Comparison of ENCODE assay signal across 11 mouse cellular contexts in the genomic region with DNA sequence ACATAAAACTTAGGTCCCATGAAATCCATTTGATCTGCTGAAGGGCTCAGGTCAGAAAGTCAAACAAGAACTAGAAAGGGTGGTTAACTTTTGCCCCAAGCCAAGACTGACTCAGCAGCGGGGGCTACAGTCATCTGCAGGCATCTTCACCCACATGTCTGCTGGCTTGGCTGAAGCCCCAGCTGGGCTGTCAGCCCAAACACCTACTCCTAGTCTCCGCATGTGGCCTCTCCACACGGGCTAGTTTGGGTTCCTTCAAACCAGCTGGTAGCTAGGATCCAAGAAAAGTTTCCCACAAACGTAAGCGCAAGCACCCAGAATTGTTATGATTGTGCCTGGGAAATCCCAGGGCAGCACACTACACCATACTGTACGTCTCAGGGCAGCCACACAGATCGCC. TPM values are rescaled to one million over a fixed set of nuclear protein-coding genes. Genes with fewer than 3 reads are reported as not detected.
DNase-seq lines count a peak whose midpoint lies in the region; ATAC-seq lines count a peak whose summit lies in the region.
"Had no signal": no experiment of that assay in that cellular context is flagged by ENCODE, and none has a peak within 500 bp of the region (broad histone marks: within the 10 kb centered on the region; RNA-seq: fewer than 3 reads in every experiment).

No protein-coding gene starts in this region.

- no peak overlapping the region for H3K4me2 ChIP-seq in heart, embryonic 11.5 days
- no peak overlapping the region for H3K4me2 ChIP-seq in hindbrain, embryonic 14.5 days (replicated peaks)
- H3K4me2 ChIP-seq: liver, embryonic 15.5 days had no signal

- H3K9me3 ChIP-seq in heart, embryonic 11.5 days (replicated peaks; ENCODE audit: control insufficient read depth, low read length) = no peaks in the 10 kb centered on the region
- no peaks in the 10 kb centered on the region for H3K9me3 ChIP-seq in forebrain, embryonic 10.5 days
- H3K9me3 ChIP-seq in hindbrain, embryonic 14.5 days (ENCODE audit: control insufficient read depth, low read length) = no peaks in the 10 kb centered on the region
- H3K9me3 ChIP-seq: liver, embryonic 15.5 days had no signal

- 84% methylated on average over 7 of the region's 7 CpGs for WGBS in heart, embryonic 11.5 days (ENCODE audit: insufficient replicate concordance)
- 94% methylated on average over 7 of the region's 7 CpGs for WGBS in forebrain, embryonic 10.5 days
- WGBS in hindbrain, embryonic 14.5 days = 90% methylated on average over 7 of the region's 7 CpGs

- H3K27me3 ChIP-seq in heart, embryonic 11.5 days (ENCODE audit: control insufficient read depth, insufficient read depth, low read length) = no peaks in the 10 kb centered on the region
- no peaks in the 10 kb centered on the region for H3K27me3 ChIP-seq in forebrain, embryonic 10.5 days (ENCODE audit: poor library complexity, severe bottlenecking)
- H3K27me3 ChIP-seq in hindbrain, embryonic 14.5 days (ENCODE audit: control insufficient read depth, insufficient read depth, low read length) = no peaks in the 10 kb centered on the region
- H3K27me3 ChIP-seq: liver, embryonic 15.5 days had no signal

- H3K4me3 ChIP-seq in heart, embryonic 11.5 days (ENCODE audit: low read depth, low read length) = no peak overlapping the region
- no peak overlapping the region for H3K4me3 ChIP-seq in forebrain, embryonic 10.5 days
- H3K4me3 ChIP-seq in hindbrain, embryonic 14.5 days (replicated peaks; ENCODE audit: low read length) = no peak overlapping the region
- H3K4me3 ChIP-seq: liver, embryonic 15.5 days had no signal

- H3K36me3 ChIP-seq in heart, embryonic 11.5 days (ENCODE audit: control insufficient read depth, insufficient read depth, low read length) = no peaks in the 10 kb centered on the region
- H3K36me3 ChIP-seq in forebrain, embryonic 10.5 days (replicated peaks) = no peaks in the 10 kb centered on the region
- no peaks in the 10 kb centered on the region for H3K36me3 ChIP-seq in hindbrain, embryonic 14.5 days (replicated peaks; ENCODE audit: control insufficient read depth, insufficient read depth)
- H3K36me3 ChIP-seq: liver, embryonic 15.5 days had no signal

- intact Hi-C loops in left cerebral cortex, postnatal 4 days (cut with DNase I) = no loop called here

- no peak overlapping the region for H3K9ac ChIP-seq in heart, embryonic 11.5 days (ENCODE audit: low read depth, low read length)
- no peak overlapping the region for H3K9ac ChIP-seq in hindbrain, embryonic 14.5 days
- H3K9ac ChIP-seq: liver, embryonic 15.5 days had no signal

- no peak overlapping the region for H3K27ac ChIP-seq in heart, embryonic 11.5 days (ENCODE audit: low read depth, low read length)
- no peak overlapping the region for H3K27ac ChIP-seq in forebrain, embryonic 10.5 days
- H3K27ac ChIP-seq in hindbrain, embryonic 14.5 days = no peak overlapping the region

- no peak for ATAC-seq in heart, embryonic 11.5 days (replicated peaks; ENCODE audit: insufficient number of reproducible peaks, low FRiP score, low TSS enrichment)
- ATAC-seq in hindbrain, embryonic 14.5 days (ENCODE audit: low FRiP score) = no peak
- ATAC-seq: intestine, embryonic 16.5 days had no signal

- no peaks in the 10 kb centered on the region; the same call in none of the 2 replicates for H3K4me1 ChIP-seq in heart, embryonic 11.5 days (ENCODE audit: control insufficient read depth, insufficient read depth, low read length)
- no peaks in the 10 kb centered on the region for H3K4me1 ChIP-seq in forebrain, embryonic 10.5 days
- no peaks in the 10 kb centered on the region for H3K4me1 ChIP-seq in hindbrain, embryonic 14.5 days (replicated peaks; ENCODE audit: control insufficient read depth, insufficient read depth, low read length)

- peak; percentile 44 to 56 for DNase-seq in heart, adult 18-20 months
- peak; percentile 62 for DNase-seq in left cerebral cortex, adult 11 months (ENCODE audit: low spot score)
- no peak for DNase-seq in left cerebral cortex, postnatal 4 days
- DNase-seq in fat pad, adult 2 months (ENCODE audit: extremely low read depth, low read depth, low spot score) = peak; percentile 65
- DNase-seq in right cerebral cortex, postnatal 14 days = peak; percentile 42
- no peak for DNase-seq in forebrain, embryonic 10.5 days (ENCODE audit: extremely low spot score, low spot score)
- no peak for DNase-seq in hindbrain, embryonic 14.5 days (ENCODE audit: low spot score)
- DNase-seq: thymus, adult 2 months had no signal

RNA-seq across cellular contexts. Expression of a gene that starts 17.6 kb away (rescaled TPM):
- 10 to 100 TPM; 33.0 to 36.3 TPM for total RNA-seq in heart, adult 18-20 months (2021)
- polyA plus RNA-seq in heart, embryonic 11.5 days (2014; fragmentation: Nextera tagmentation; extraction: Ambion mirVana) = 4.9 and 6.1 TPM in 2 replicates
- 100 to 1,000 TPM; 112 to 114 TPM for total RNA-seq in left cerebral cortex, postnatal 4 days (2021)
- 7.6 and 8.6 TPM in 2 replicates for polyA plus RNA-seq in forebrain, embryonic 10.5 days (2016; fragmentation: Nextera tagmentation; extraction: Ambion mirVana)
- polyA plus RNA-seq in hindbrain, embryonic 14.5 days (2014; fragmentation: Nextera tagmentation; extraction: Ambion mirVana) = 25.1 and 26.8 TPM in 2 replicates

Comparison
In these comparisons a context has a peak if more than half of its experiments do, and no peak if none do; other contexts are left out.
1. DNase-seq: peak in heart, adult 18-20 months (2 of 2), left cerebral cortex, adult 11 months (single experiment), fat pad, adult 2 months (single experiment) and right cerebral cortex, postnatal 14 days (single experiment); none in left cerebral cortex, postnatal 4 days (single experiment), forebrain, embryonic 10.5 days (single experiment) and hindbrain, embryonic 14.5 days (single experiment).